Mouse (Mus musculus) embryonic fibroblast, embryonic 13.5 days (primary cell): ENCODE data around the gene Wwox.

Experiments used
- CTCF ChIP-seq: IDR thresholded peaks from 2 replicates; pipeline ENCODE4 v1.5.1; 2011; ENCODE audit warnings: mild to moderate bottlenecking, control low read depth, low read length, moderate library complexity, borderline replicate concordance; ENCODE audit not compliant: insufficient read depth
- POLR2A ChIP-seq: IDR thresholded peaks from 2 replicates; pipeline ENCODE4 v1.6.1; 2011; ENCODE audit warnings: low read depth, mild to moderate bottlenecking, control low read depth, low read length, moderate library complexity

DNA sequence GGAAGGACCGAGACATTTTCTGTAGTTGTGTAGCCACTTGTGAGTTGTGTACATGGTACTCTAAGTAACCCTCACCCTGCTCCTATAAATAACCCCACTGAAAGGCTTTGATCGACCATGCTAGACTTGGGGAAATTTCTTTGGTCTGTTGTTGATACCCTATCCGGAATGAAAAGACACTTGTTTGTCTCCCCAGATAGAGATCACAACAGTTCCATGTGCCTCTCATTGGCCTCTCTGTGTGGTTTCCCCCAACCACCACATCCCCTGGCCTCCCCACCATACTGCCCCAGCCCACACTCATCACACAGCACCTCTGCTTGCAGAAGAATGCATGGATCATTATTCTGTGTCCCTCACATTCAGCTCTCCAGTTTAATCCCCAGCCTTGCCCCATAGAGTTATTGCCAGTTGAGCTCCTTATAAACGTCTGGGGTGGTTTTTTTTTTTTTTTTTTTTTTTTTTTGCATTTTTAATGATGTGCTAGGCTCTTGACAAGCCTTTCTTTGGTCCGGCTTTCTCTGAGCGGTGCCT lies 746.0 kb downstream of the Wwox start:
- no peak for TF ChIP-seq CTCF
- no peak for TF ChIP-seq POLR2A
